Mouse (Mus musculus) neutrophil, adult 5-6 weeks (primary cell): ENCODE results near the gene Nrarp. TPM values are rescaled to one million over a fixed set of nuclear protein-coding genes. Genes with fewer than 3 reads are reported as not detected.

Source experiments
- ATAC-seq: fragments of 151-379, 151-347 bp; 2 replicates; pipeline ENCODE4 v1.8.0; 2017; ENCODE audit warnings: mild to moderate bottlenecking, moderate TSS enrichment; ENCODE audit not compliant: insufficient number of reproducible peaks, poor library complexity, low FRiP score, severe bottlenecking; ENCODE audit errors: extremely low read depth
- total RNA-seq: library from RNA; stranded (forward); fragments of 200-1000 nt; gene quantifications from 2 replicates; pipeline ENCODE4 v1.2.3, GENCODE M21; 2017

The Nrarp gene
- total RNA-seq, 1 experiment from 2014 or later, result 1.7 TPM

- no peak for ATAC-seq
Measured at GRCm38 (mm10) chr2:25172629-25173028, 7.9 kb upstream of the Nrarp start.

- ATAC-seq, result no peak
Measured at GRCm38 (mm10) chr2:25173821-25174220, 6.7 kb upstream of the Nrarp start.

- no peak for ATAC-seq
Measured at GRCm38 (mm10) chr2:25174866-25175689, 5.5 kb upstream of the Nrarp start.

- ATAC-seq, result no peak
Measured at GRCm38 (mm10) chr2:25175690-25176078, 4.9 kb upstream of the Nrarp start.

- no peak for ATAC-seq
Measured at GRCm38 (mm10) chr2:25176573-25176972, 4.0 kb upstream of the Nrarp start.

GRCm38 (mm10) chr2:25177076-25177475 is 3.5 kb upstream of the Nrarp start:
- ATAC-seq, result no peak

GRCm38 (mm10) chr2:25177685-25178084 is 2.9 kb upstream of the Nrarp start:
- ATAC-seq, result no peak

- ATAC-seq, result no peak
Measured at GRCm38 (mm10) chr2:25178285-25178972, 2.1 kb upstream of the Nrarp start.

GRCm38 (mm10) chr2:25179566-25180217 is 866 bp upstream of the Nrarp start:
- ATAC-seq, result no peak

- peak; percentile 10; the same call in 1 of the 2 replicates for ATAC-seq
Measured at GRCm38 (mm10) chr2:25180973-25181890, 674 bp downstream of the Nrarp start.

GRCm38 (mm10) chr2:25181891-25182397 is 1.4 kb downstream of the Nrarp start:
- ATAC-seq, result no peak

- ATAC-seq, result no peak
Measured at GRCm38 (mm10) chr2:25182664-25183063, 2.1 kb downstream of the Nrarp start.

- ATAC-seq, result no peak
Measured at GRCm38 (mm10) chr2:25183336-25183735, 2.8 kb downstream of the Nrarp start.

- no peak for ATAC-seq
Measured at GRCm38 (mm10) chr2:25184496-25184895, 3.9 kb downstream of the Nrarp start.

- peak; percentile 33 for ATAC-seq
Measured at GRCm38 (mm10) chr2:25185625-25186574, 5.3 kb downstream of the Nrarp start.

- no peak for ATAC-seq
Measured at GRCm38 (mm10) chr2:25186575-25186930, 6.0 kb downstream of the Nrarp start.

- no peak for ATAC-seq
Measured at GRCm38 (mm10) chr2:25187841-25188240, 7.3 kb downstream of the Nrarp start.

GRCm38 (mm10) chr2:25193330-25193770 is 12.8 kb downstream of the Nrarp start:
- ATAC-seq, result peak; percentile 49
